Mouse (Mus musculus): ENCODE measurements around the gene Platr25. TPM values are rescaled to one million over a fixed set of nuclear protein-coding genes. Genes with fewer than 3 reads are reported as not detected.

Gene Platr25
- polyA plus RNA-seq (2014; fragmentation: Illumina TruSeq; extraction: RNeasy Lipid Tissue Mini Kit (QIAGEN cat#74804); ENCODE audit: low read depth, low replicate concordance) = 20.8 TPM

GRCm38 (mm10) chr13:62760432-62761415 lies at the start of gene Platr25:
Platr25 (minus strand) TSS chr13:62760709.

GRCm38 (mm10) chr13:62785199-62786134 lies 25.0 kb upstream of the Platr25 start, which contains the start of gene Gm5141:
Gm5141 (minus strand) TSS chr13:62785808.

GRCm38 (mm10) chr13:62623577-62624276 lies 136.8 kb downstream of the Platr25 start, which contains the start of gene 6720489N17Rik:
6720489N17Rik (minus strand) TSS chr13:62624182.

Other genes starting within 250 kb of the Platr25 start
- gene Zfp935, start 202.2 kb downstream of the Platr25 start, polyA plus RNA-seq (2014; fragmentation: Illumina TruSeq; extraction: RNeasy Lipid Tissue Mini Kit (QIAGEN cat#74804); ENCODE audit: low read depth, low replicate concordance) = 2.7 TPM
- gene Zfp934, start 189.5 kb downstream of the Platr25 start, polyA plus RNA-seq (2014; fragmentation: Illumina TruSeq; extraction: RNeasy Lipid Tissue Mini Kit (QIAGEN cat#74804); ENCODE audit: low read depth, low replicate concordance) = 13.6 TPM
- gene 6720489N17Rik, start 136.5 kb downstream of the Platr25 start, polyA plus RNA-seq (2014; fragmentation: Illumina TruSeq; extraction: RNeasy Lipid Tissue Mini Kit (QIAGEN cat#74804); ENCODE audit: low read depth, low replicate concordance) = 1.6 TPM
- gene Gm5141, start 25.1 kb upstream of the Platr25 start, polyA plus RNA-seq (2014; fragmentation: Illumina TruSeq; extraction: RNeasy Lipid Tissue Mini Kit (QIAGEN cat#74804); ENCODE audit: low read depth, low replicate concordance) = 8.3 TPM
- 0.46 TPM for gene Fbp2, start 97.7 kb upstream of the Platr25 start, polyA plus RNA-seq (2014; fragmentation: Illumina TruSeq; extraction: RNeasy Lipid Tissue Mini Kit (QIAGEN cat#74804); ENCODE audit: low read depth, low replicate concordance)
- gene Fbp1, start 127.6 kb upstream of the Platr25 start, polyA plus RNA-seq (2014; fragmentation: Illumina TruSeq; extraction: RNeasy Lipid Tissue Mini Kit (QIAGEN cat#74804); ENCODE audit: low read depth, low replicate concordance) = 288 TPM
- 15.6 TPM for gene 2010111I01Rik, start 204.2 kb upstream of the Platr25 start, polyA plus RNA-seq (2014; fragmentation: Illumina TruSeq; extraction: RNeasy Lipid Tissue Mini Kit (QIAGEN cat#74804); ENCODE audit: low read depth, low replicate concordance)

Measured in testis, adult 10 weeks (tissue).